Mouse (Mus musculus) embryonic facial prominence, embryonic 10.5 days (tissue): ENCODE data around the gene Hoxa6. TPM values are rescaled to one million over a fixed set of nuclear protein-coding genes. Genes with fewer than 3 reads are reported as not detected.

Source experiments
- DNase-seq: peaks from one replicate; pipeline ENCODE4 v3.0.0-alpha.2; 2017; ENCODE audit warnings: low spot score
- H3K27ac ChIP-seq: fragments of 300-500 bp; sonication (generic); replicated peaks from 2 replicates; pipeline ENCODE4 v1.5.1; 2016; ENCODE audit warnings: mild to moderate bottlenecking
- H3K27me3 ChIP-seq: fragments of 300-500 bp; sonication (generic); replicated peaks from 2 replicates; pipeline ENCODE4 v1.6.1; 2016; ENCODE audit warnings: low read depth, mild to moderate bottlenecking; ENCODE audit not compliant: poor library complexity, severe bottlenecking
- H3K36me3 ChIP-seq: fragments of 300-500 bp; sonication (generic); replicated peaks from 2 replicates; pipeline ENCODE4 v1.6.1; 2016; ENCODE audit warnings: mild to moderate bottlenecking, moderate library complexity
- H3K4me1 ChIP-seq: fragments of 300-500 bp; sonication (generic); 2 replicates; pipeline ENCODE4 v1.6.1; 2016
- H3K4me3 ChIP-seq: fragments of 300-500 bp; sonication (generic); 2 replicates; pipeline ENCODE4 v1.5.1; 2016; ENCODE audit warnings: mild to moderate bottlenecking, moderate library complexity
- H3K9me3 ChIP-seq: fragments of 300-500 bp; sonication (generic); 2 replicates; pipeline ENCODE4 v1.6.1; 2016; ENCODE audit warnings: mild to moderate bottlenecking
- WGBS: fragments of 180-500 bp; shearing (Covaris S2); methylation state at CpG from one replicate; pipeline ENCODE4 v1.1.7; 2016; 5-methylcytosine and 5-hydroxymethylcytosine counted together
- polyA plus RNA-seq: library from polyadenylated mRNA; unstranded; fragments of >200 nt; fragmentation: Nextera tagmentation; extraction: Ambion mirVana; gene quantifications from 2 replicates; pipeline ENCODE4 v1.2.1, GENCODE M21; 2016

The Hoxa6 gene
- polyA plus RNA-seq, 1 experiment from 2014 or later = not detected

DNA sequence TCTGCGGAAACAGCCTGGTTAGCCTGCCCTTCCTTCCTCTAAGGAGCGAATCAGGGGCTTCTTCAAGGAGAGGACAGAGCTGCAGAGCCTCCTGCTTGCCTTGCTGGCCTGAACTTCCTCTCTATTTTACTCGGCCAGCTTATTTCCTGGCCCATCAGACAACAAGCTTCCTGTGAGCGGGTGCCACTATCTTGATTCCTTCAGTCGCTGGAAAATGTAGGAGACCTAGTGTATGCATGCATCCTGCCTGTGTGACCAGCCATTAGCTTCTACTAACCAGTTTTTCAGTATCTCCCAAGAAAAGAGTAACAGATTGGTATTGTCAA, 37.7 kb downstream of the Hoxa6 start:
- 2% methylated on average over 5 of the region's 5 CpGs for WGBS
- H3K27ac ChIP-seq = peak overlapping the region; percentile 71
- no peaks in the 10 kb centered on the region for H3K36me3 ChIP-seq
- peaks cover 100% of the 10 kb centered on the region for H3K27me3 ChIP-seq
- peaks cover 38% of the 10 kb centered on the region for H3K4me1 ChIP-seq
- no peak for DNase-seq
- H3K4me3 ChIP-seq = peak overlapping the region; percentile 78
- no peaks in the 10 kb centered on the region for H3K9me3 ChIP-seq

- Histone ChIP-seq H3K4me1 (peaks cover 33% of the 10 kb centered on the region), H3K27ac (peak overlapping the region; percentile 71), H3K9me3 (no peaks in the 10 kb centered on the region), H3K36me3 (no peaks in the 10 kb centered on the region), H3K27me3 (peaks cover 100% of the 10 kb centered on the region), H3K4me3 (peak overlapping the region; percentile 78)
- 1% methylated on average over 40 of the region's 40 CpGs for WGBS
- no peak for DNase-seq
Observed at GRCm38 (mm10) chr6:52170166-52170897, 38.2 kb downstream of the Hoxa6 start.

DNA sequence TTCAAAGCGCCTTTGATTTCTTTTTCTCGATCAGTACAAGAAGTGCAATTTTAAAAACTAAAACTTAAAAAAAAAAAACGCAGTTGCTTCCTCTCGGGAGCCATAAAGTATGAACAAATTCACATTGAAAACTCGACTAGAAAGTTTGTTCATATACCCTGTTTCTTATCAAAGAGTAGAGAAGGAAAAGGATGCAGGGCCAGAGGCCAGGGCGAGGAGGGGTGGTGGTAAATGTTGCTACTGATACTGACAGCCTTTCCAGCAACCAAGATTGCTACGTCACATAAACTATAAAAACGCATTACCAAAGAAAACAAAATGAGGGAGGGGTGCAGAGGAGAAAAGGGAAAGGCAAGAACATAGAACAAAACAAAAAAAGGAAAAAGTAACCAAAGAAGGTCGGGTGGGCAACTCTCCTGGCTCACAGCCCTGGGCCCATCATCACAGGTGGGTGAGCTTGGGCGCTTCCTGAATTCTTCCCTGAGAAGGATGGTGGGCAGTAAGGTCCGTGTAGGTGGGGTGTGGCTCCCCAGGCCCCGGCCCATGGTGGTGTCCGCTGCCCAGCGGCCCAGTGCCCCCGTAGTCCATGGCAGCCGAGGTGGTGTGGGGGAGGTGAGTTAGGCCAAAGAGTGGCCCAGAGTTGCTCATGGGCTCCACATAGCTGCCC, 38.9 kb downstream of the Hoxa6 start:
- H3K4me3 ChIP-seq = peak overlapping the region; percentile 78
- peak overlapping the region; percentile 71 for H3K27ac ChIP-seq
- WGBS = 4% methylated on average over 16 of the region's 16 CpGs
- H3K27me3 ChIP-seq = peaks cover 100% of the 10 kb centered on the region
- peaks cover 33% of the 10 kb centered on the region for H3K4me1 ChIP-seq
- no peaks in the 10 kb centered on the region for H3K9me3 ChIP-seq
- no peak for DNase-seq
- no peaks in the 10 kb centered on the region for H3K36me3 ChIP-seq

DNA sequence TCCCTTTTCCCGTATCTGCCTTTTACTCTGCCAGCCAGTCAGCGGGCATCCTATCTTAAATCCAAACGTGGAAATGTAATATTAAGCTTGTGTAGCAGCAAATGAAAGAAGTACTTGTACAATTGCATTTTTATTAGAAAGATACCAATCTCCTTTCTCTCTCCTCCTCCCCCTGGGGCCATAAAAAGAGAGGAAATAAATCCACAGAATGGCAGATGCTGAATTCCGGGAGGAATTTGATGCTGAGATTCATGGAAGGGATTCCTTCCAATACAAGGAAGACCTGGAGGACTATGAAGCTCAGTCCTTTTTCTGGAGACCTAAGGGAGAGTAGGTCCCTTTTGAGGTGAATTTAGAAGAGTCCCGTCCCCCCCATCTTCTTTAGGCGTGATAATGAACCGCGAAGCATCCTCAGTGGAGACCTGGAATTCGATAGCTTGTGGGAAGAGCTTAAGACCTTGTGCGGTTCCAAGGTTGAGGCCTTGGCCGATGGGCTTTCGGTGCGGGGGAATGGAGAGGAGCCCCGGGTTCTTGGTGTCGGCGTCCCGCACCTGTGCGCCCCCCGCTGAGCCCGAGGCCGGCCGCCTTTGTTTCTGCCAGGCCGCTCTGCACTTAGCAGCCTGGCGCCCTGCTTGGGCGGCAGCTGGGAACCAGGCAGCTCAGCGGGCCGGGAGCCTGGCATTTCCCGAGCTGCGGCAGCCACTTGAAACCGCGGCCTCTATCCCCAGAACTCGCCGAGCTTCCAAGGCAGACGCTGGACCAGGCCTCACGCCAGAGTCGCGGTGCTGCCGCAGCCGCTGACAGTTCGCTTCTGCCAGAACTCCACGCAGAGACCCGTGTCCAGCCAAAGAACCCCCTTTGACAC, 40.1 kb downstream of the Hoxa6 start:
- Histone ChIP-seq H3K27ac (peak overlapping the region; percentile 87), H3K4me1 (peaks cover 33% of the 10 kb centered on the region), H3K9me3 (no peaks in the 10 kb centered on the region), H3K4me3 (peak overlapping the region; percentile 78), H3K27me3 (peaks cover 100% of the 10 kb centered on the region), H3K36me3 (no peaks in the 10 kb centered on the region)
- under 1% methylated on average over 42 of the region's 42 CpGs for WGBS
- DNase-seq = peak; percentile 67

GRCm38 (mm10) chr6:52167736-52168161, 40.8 kb downstream of the Hoxa6 start:
- H3K36me3 ChIP-seq = no peaks in the 10 kb centered on the region
- peaks cover 100% of the 10 kb centered on the region for H3K27me3 ChIP-seq
- peak overlapping the region; percentile 87 for H3K27ac ChIP-seq
- H3K4me3 ChIP-seq = peak overlapping the region; percentile 78
- DNase-seq = peak; percentile 45
- WGBS = 2% methylated on average over 14 of the region's 14 CpGs
- H3K4me1 ChIP-seq = peaks cover 31% of the 10 kb centered on the region
- no peaks in the 10 kb centered on the region for H3K9me3 ChIP-seq

GRCm38 (mm10) chr6:52167176-52167575, 41.3 kb downstream of the Hoxa6 start:
- DNase-seq = no peak
- H3K27ac ChIP-seq = peak overlapping the region; percentile 87
- no peaks in the 10 kb centered on the region for H3K36me3 ChIP-seq
- 11% methylated on average over 1 of the region's 1 CpGs for WGBS
- H3K4me1 ChIP-seq = peaks cover 25% of the 10 kb centered on the region
- H3K4me3 ChIP-seq = peak overlapping the region; percentile 78
- no peaks in the 10 kb centered on the region for H3K9me3 ChIP-seq
- peaks cover 100% of the 10 kb centered on the region for H3K27me3 ChIP-seq

- Histone ChIP-seq H3K27me3 (peaks cover 100% of the 10 kb centered on the region), H3K4me3 (peak overlapping the region; percentile 78), H3K36me3 (no peaks in the 10 kb centered on the region), H3K4me1 (peaks cover 19% of the 10 kb centered on the region), H3K27ac (peak overlapping the region; percentile 87), H3K9me3 (no peaks in the 10 kb centered on the region)
- WGBS = 1% methylated on average over 4 of the region's 4 CpGs
- peak; percentile 41 for DNase-seq
Observed at GRCm38 (mm10) chr6:52166431-52167077, 42.0 kb downstream of the Hoxa6 start.

DNA sequence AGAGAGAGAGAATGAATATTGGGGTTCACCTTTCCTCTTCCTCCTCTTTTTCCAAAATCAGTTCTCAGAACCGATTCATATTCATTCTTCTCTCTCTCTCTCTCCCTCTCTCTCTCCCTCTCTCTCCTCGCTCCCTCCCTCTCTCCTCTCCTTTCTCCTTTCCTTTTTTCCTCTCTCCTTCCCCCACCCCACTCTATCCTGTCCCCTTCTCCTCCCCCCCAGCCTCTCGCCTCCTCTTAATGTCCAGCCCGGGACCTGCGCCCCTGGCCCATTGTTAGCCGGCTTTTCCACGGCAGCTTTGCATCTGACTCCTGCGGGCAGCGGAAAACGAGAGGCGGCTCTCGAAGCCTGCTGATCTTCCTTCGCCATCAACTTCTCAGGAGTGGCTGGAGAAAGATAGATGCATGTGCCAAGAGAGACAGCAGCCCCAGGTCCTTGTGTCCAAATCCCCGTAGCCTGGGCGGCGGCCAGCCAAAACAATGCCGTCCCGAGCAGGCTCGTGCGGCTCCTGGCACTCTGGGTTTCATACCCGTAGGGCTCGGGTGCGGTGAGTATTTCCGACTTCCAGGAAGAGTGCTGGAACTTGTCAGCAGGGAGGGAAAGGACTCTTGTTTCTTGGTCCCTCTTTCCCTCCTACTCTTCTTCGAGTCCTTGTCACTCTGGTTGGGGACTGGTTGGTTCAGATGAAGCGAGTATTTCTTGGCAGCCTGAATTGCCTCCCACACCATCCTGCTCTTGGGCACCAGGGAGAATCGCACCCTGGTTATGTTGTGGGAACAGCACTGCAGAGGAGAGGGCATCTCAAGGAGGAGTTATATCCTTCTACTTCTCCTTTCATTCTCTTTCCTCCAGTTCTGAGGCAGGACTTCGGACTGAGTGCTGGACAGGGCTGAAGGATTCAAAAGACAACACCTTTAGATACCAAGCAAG, 42.8 kb downstream of the Hoxa6 start:
- peak; percentile 61 for DNase-seq
- peak overlapping the region; percentile 78 for H3K4me3 ChIP-seq

DNA sequence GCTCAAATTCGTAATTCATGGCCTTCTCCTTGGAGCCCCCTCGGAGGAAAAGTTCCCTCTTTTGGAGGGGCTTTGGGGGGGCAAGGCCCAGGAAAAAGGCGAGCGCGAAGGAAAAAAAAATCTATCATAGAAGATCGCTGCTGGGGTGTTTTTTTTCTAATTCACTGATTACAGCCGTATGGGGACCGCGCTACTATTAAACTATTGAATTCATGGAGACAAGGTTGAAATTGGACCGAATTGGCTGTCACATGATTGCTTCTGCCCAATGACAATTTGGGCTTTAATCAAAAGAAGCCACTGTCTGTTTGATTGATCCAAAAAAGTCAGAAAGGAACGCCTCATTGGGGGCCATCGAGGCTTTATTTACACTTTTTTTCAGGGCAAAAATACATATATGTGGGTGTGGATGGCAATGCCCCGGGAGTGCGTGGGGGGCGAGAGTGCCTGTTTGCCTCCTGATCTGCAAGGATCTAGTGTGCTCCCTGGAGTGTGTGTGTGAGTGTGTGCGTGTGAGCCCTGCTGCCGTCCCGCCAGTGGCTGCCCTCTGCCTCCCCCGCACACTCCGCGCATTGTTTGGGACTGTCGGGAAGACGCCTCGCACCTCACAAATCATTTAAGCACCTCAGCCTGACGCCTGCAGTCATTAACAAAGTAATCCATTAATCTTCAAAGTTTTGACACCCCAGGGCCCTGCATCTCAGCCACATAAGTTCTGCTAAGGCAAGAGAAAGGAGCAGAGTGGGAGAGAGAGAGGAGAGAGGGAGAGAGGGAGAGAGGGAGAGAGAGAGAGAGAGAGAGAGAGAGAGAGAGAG, 43.7 kb downstream of the Hoxa6 start, which contains the start of gene Hoxa2:
Gene Hoxa2 (minus strand): TSS at position 206 of the 815 bp plus-strand sequence.
- peak within 1 kb of the TSS; percentile 78 for H3K4me3 ChIP-seq
- H3K27ac ChIP-seq = peak within 1 kb of the TSS; percentile 87
- H3K27me3 ChIP-seq = peaks cover 100% of the 10 kb centered on the region
- peaks cover 11% of the 10 kb centered on the region for H3K4me1 ChIP-seq
- no peaks in the 10 kb centered on the region for H3K36me3 ChIP-seq
- peak; percentile 63 for DNase-seq
- H3K9me3 ChIP-seq = no peaks in the 10 kb centered on the region
- under 1% methylated on average over 25 of the region's 25 CpGs for WGBS

More for the DNA sequence above, 42.8 kb downstream of the Hoxa6 start:
- under 1% methylated on average over 28 of the region's 28 CpGs for WGBS
- peaks cover 100% of the 10 kb centered on the region for H3K27me3 ChIP-seq
- H3K27ac ChIP-seq = peak overlapping the region; percentile 87
- no peaks in the 10 kb centered on the region for H3K36me3 ChIP-seq
- H3K4me1 ChIP-seq = peaks cover 11% of the 10 kb centered on the region
- H3K9me3 ChIP-seq = no peaks in the 10 kb centered on the region

DNA sequence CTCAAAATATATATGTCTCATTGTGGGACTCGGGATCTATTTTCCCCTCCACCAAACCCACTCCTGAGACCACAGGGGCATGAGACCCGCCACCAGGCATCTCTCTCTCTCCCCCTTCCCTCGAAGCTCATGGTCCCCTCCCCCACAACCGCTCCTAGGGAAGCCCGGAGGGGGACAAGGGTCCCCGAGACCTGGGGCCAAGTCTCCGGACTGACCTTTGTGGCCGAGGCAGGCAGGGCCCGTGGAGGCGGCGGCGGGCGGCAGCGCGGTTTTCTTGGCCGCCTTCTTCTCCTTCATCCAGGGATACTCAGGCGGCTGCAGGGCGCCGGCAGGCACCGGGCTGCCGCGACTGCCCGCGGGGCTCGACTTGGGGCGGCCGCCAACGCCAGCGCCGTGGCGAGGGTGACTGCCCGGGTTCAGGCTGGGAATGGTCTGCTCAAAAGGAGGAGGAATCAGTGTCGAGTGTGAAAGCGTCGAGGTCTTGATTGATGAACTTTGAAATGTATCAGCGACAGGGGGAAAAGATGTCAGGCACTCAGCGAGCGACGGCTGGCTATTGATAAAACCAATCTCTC, 44.4 kb downstream of the Hoxa6 start:
- Histone ChIP-seq H3K36me3 (no peaks in the 10 kb centered on the region), H3K27me3 (peaks cover 100% of the 10 kb centered on the region), H3K4me3 (peak overlapping the region; percentile 78), H3K27ac (peak overlapping the region; percentile 84), H3K4me1 (peaks cover 16% of the 10 kb centered on the region), H3K9me3 (no peaks in the 10 kb centered on the region)
- DNase-seq = peak; percentile 70
- under 1% methylated on average over 39 of the region's 39 CpGs for WGBS
